Mouse (Mus musculus): ENCODE results near the gene Hoxd11. TPM values are rescaled to one million over a fixed set of nuclear protein-coding genes. Genes with fewer than 3 reads are reported as not detected.
A peak's percentile ranks its signal among the peaks of the same experiment; 100 is the strongest.

The Hoxd11 gene
- polyA plus RNA-seq, 1 experiment from 2014 or later = 1.1 TPM

- H3K4me1 ChIP-seq (ENCODE audit: control insufficient read depth, insufficient read depth, low read length) = peaks cover 4% of the 10 kb centered on the region; the same call in 1 of the 2 replicates
Measured at GRCm38 (mm10) chr2:74699053-74699430, 19.7 kb downstream of the Hoxd11 start.

GRCm38 (mm10) chr2:74699664-74700545 is 20.5 kb downstream of the Hoxd11 start:
- Histone ChIP-seq H3K9me3 (ENCODE audit: control insufficient read depth, low read length) (no peaks in the 10 kb centered on the region), H3K36me3 (ENCODE audit: control insufficient read depth, insufficient read depth, low read length) (no peaks in the 10 kb centered on the region), H3K4me1 (ENCODE audit: control insufficient read depth, insufficient read depth, low read length) (peaks cover 8% of the 10 kb centered on the region), H3K27me3 (replicated peaks; ENCODE audit: control insufficient read depth, insufficient read depth, low read length) (peaks cover 87% of the 10 kb centered on the region), H3K9ac (ENCODE audit: low read depth, low read length) (peak overlapping the region; percentile 12; the same call in 1 of the 2 replicates), H3K4me2 (ENCODE audit: low read depth, low read length) (0 out of 2 replicates have a peak overlapping the region, but pooled peaks have one; percentile 12), H3K4me3 (ENCODE audit: low read length) (no peak overlapping the region), H3K27ac (ENCODE audit: low read length) (no peak overlapping the region)
- WGBS = 10% methylated on average over 23 of the region's 23 CpGs
- ATAC-seq = no peak

More at GRCm38 (mm10) chr2:74699053-74699430, 19.7 kb downstream of the Hoxd11 start:
- Histone ChIP-seq H3K27me3 (replicated peaks; ENCODE audit: control insufficient read depth, insufficient read depth, low read length) (peaks cover 86% of the 10 kb centered on the region), H3K4me3 (ENCODE audit: low read length) (peak overlapping the region; percentile 48), H3K36me3 (ENCODE audit: control insufficient read depth, insufficient read depth, low read length) (no peaks in the 10 kb centered on the region), H3K9me3 (ENCODE audit: control insufficient read depth, low read length) (no peaks in the 10 kb centered on the region), H3K9ac (ENCODE audit: low read depth, low read length) (peak overlapping the region; percentile 62), H3K4me2 (ENCODE audit: low read depth, low read length) (peak overlapping the region; percentile 67), H3K27ac (ENCODE audit: low read length) (no peak overlapping the region)
- ATAC-seq = no peak
- 3% methylated on average over 17 of the region's 17 CpGs for WGBS

GRCm38 (mm10) chr2:74700546-74701112 is 21.3 kb downstream of the Hoxd11 start:
- H3K36me3 ChIP-seq (ENCODE audit: control insufficient read depth, insufficient read depth, low read length) = no peaks in the 10 kb centered on the region
- no peak for ATAC-seq
- peaks cover 11% of the 10 kb centered on the region for H3K4me1 ChIP-seq (ENCODE audit: control insufficient read depth, insufficient read depth, low read length)
- no peak overlapping the region for H3K27ac ChIP-seq (ENCODE audit: low read length)
- peak overlapping the region; percentile 12; the same call in 1 of the 2 replicates for H3K9ac ChIP-seq (ENCODE audit: low read depth, low read length)
- peaks cover 85% of the 10 kb centered on the region for H3K27me3 ChIP-seq (replicated peaks; ENCODE audit: control insufficient read depth, insufficient read depth, low read length)
- 15% methylated on average over 22 of the region's 22 CpGs for WGBS
- no peaks in the 10 kb centered on the region for H3K9me3 ChIP-seq (ENCODE audit: control insufficient read depth, low read length)
- no peak overlapping the region for H3K4me3 ChIP-seq (ENCODE audit: low read length)
- no peak overlapping the region for H3K4me2 ChIP-seq (ENCODE audit: low read depth, low read length)

- Histone ChIP-seq H3K27ac (ENCODE audit: low read length) (no peak overlapping the region), H3K27me3 (replicated peaks; ENCODE audit: control insufficient read depth, insufficient read depth, low read length) (peaks cover 82% of the 10 kb centered on the region), H3K9ac (ENCODE audit: low read depth, low read length) (no peak overlapping the region)
Measured at GRCm38 (mm10) chr2:74701949-74702819, 22.8 kb downstream of the Hoxd11 start.

GRCm38 (mm10) chr2:74702820-74703219 is 23.5 kb downstream of the Hoxd11 start:
- Histone ChIP-seq H3K4me1 (ENCODE audit: control insufficient read depth, insufficient read depth, low read length) (peaks cover 11% of the 10 kb centered on the region), H3K4me2 (ENCODE audit: low read depth, low read length) (no peak overlapping the region), H3K9me3 (ENCODE audit: control insufficient read depth, low read length) (no peaks in the 10 kb centered on the region), H3K36me3 (ENCODE audit: control insufficient read depth, insufficient read depth, low read length) (no peaks in the 10 kb centered on the region), H3K27me3 (replicated peaks; ENCODE audit: control insufficient read depth, insufficient read depth, low read length) (peaks cover 82% of the 10 kb centered on the region), H3K4me3 (ENCODE audit: low read length) (no peak overlapping the region), H3K27ac (ENCODE audit: low read length) (no peak overlapping the region), H3K9ac (ENCODE audit: low read depth, low read length) (no peak overlapping the region)
- no peak for ATAC-seq
- 36% methylated on average over 6 of the region's 6 CpGs for WGBS

More at GRCm38 (mm10) chr2:74701949-74702819, 22.8 kb downstream of the Hoxd11 start:
- H3K9me3 ChIP-seq (ENCODE audit: control insufficient read depth, low read length) = no peaks in the 10 kb centered on the region
- peaks cover 11% of the 10 kb centered on the region for H3K4me1 ChIP-seq (ENCODE audit: control insufficient read depth, insufficient read depth, low read length)
- WGBS = 14% methylated on average over 17 of the region's 17 CpGs
- H3K4me2 ChIP-seq (ENCODE audit: low read depth, low read length) = no peak overlapping the region
- H3K36me3 ChIP-seq (ENCODE audit: control insufficient read depth, insufficient read depth, low read length) = no peaks in the 10 kb centered on the region
- no peak overlapping the region for H3K4me3 ChIP-seq (ENCODE audit: low read length)
- ATAC-seq = no peak

GRCm38 (mm10) chr2:74703317-74703716 is 24.0 kb downstream of the Hoxd11 start:
- Histone ChIP-seq H3K4me3 (ENCODE audit: low read length) (no peak overlapping the region), H3K4me1 (ENCODE audit: control insufficient read depth, insufficient read depth, low read length) (peaks cover 9% of the 10 kb centered on the region), H3K27me3 (replicated peaks; ENCODE audit: control insufficient read depth, insufficient read depth, low read length) (peaks cover 78% of the 10 kb centered on the region), H3K27ac (ENCODE audit: low read length) (no peak overlapping the region), H3K36me3 (ENCODE audit: control insufficient read depth, insufficient read depth, low read length) (no peaks in the 10 kb centered on the region), H3K4me2 (ENCODE audit: low read depth, low read length) (peak overlapping the region; percentile 75; the same call in 1 of the 2 replicates), H3K9me3 (ENCODE audit: control insufficient read depth, low read length) (no peaks in the 10 kb centered on the region), H3K9ac (ENCODE audit: low read depth, low read length) (no peak overlapping the region)
- no peak for ATAC-seq
- 24% methylated on average over 10 of the region's 10 CpGs for whole genome bisulfite sequencing

GRCm38 (mm10) chr2:74703720-74704392 is 24.5 kb downstream of the Hoxd11 start:
- Histone ChIP-seq H3K36me3 (ENCODE audit: control insufficient read depth, insufficient read depth, low read length) (no peaks in the 10 kb centered on the region), H3K4me1 (ENCODE audit: control insufficient read depth, insufficient read depth, low read length) (peaks cover 8% of the 10 kb centered on the region), H3K27me3 (replicated peaks; ENCODE audit: control insufficient read depth, insufficient read depth, low read length) (peaks cover 78% of the 10 kb centered on the region), H3K4me2 (ENCODE audit: low read depth, low read length) (peak overlapping the region; percentile 75; the same call in 1 of the 2 replicates), H3K9me3 (ENCODE audit: control insufficient read depth, low read length) (no peaks in the 10 kb centered on the region), H3K9ac (ENCODE audit: low read depth, low read length) (0 out of 2 replicates have a peak overlapping the region, but pooled peaks have one; percentile 73), H3K27ac (ENCODE audit: low read length) (peak overlapping the region; percentile 18; the same call in 1 of the 2 replicates), H3K4me3 (ENCODE audit: low read length) (peak overlapping the region; percentile 60; the same call in 1 of the 2 replicates)
- WGBS = 13% methylated on average over 26 of the region's 26 CpGs
- no peak for ATAC-seq

GRCm38 (mm10) chr2:74704393-74704998 is 25.1 kb downstream of the Hoxd11 start, which contains the start of gene Hoxd8:
Gene Hoxd8, plus strand, starts transcription at chr2:74704615.
- peaks cover 8% of the 10 kb centered on the region for H3K4me1 ChIP-seq (ENCODE audit: control insufficient read depth, insufficient read depth, low read length)
- no peaks in the 10 kb centered on the region for H3K36me3 ChIP-seq (ENCODE audit: control insufficient read depth, insufficient read depth, low read length)
- 1% methylated on average over 47 of the region's 52 CpGs for WGBS
- peak; percentile 34 for ATAC-seq
- H3K9ac ChIP-seq (ENCODE audit: low read depth, low read length) = peak within 1 kb of the TSS; percentile 73
- H3K9me3 ChIP-seq (ENCODE audit: control insufficient read depth, low read length) = no peaks in the 10 kb centered on the region
- H3K4me2 ChIP-seq (ENCODE audit: low read depth, low read length) = peak within 1 kb of the TSS; percentile 75
- peak within 1 kb of the TSS; percentile 60 for H3K4me3 ChIP-seq (ENCODE audit: low read length)
- peak within 1 kb of the TSS; percentile 79 for H3K27ac ChIP-seq (ENCODE audit: low read length)
- peaks cover 78% of the 10 kb centered on the region for H3K27me3 ChIP-seq (replicated peaks; ENCODE audit: control insufficient read depth, insufficient read depth, low read length)
